Mouse (Mus musculus) intestine, embryonic 14.5 days (tissue): ENCODE data around the gene Cd27. TPM values are rescaled to one million over a fixed set of nuclear protein-coding genes. Genes with fewer than 3 reads are reported as not detected.
"Not testable (repeated sequence)": the region's sequence is repeated elsewhere in the genome, so short reads cannot be mapped to it uniquely, and the experiment has no call there.

ENCODE experiments used
- ATAC-seq: fragments of 200-750 bp; cut with Nextera tagmentation; replicated peaks from 2 replicates; pipeline ENCODE4 v1.8.0; 2017; ENCODE audit warnings: low read depth, moderate number of reproducible peaks, moderate TSS enrichment, moderate library complexity; ENCODE audit not compliant: low FRiP score, low TSS enrichment
- DNase-seq: peaks from one replicate; pipeline ENCODE4 v3.0.0-alpha.2; 2018; ENCODE audit warnings: low spot score
- H3K27ac ChIP-seq: fragments of 300-500 bp; sonication (generic); 2 replicates; pipeline ENCODE4 v1.5.1; 2014; ENCODE audit warnings: low read depth, mild to moderate bottlenecking, control low read depth
- H3K27me3 ChIP-seq: fragments of 300-500 bp; sonication (generic); replicated peaks from 2 replicates; pipeline ENCODE4 v1.6.1; 2014; ENCODE audit warnings: low read length, control low read depth; ENCODE audit not compliant: control insufficient read depth, insufficient read depth
- H3K36me3 ChIP-seq: fragments of 300-500 bp; sonication (generic); 2 replicates; pipeline ENCODE4 v1.6.1; 2014; ENCODE audit warnings: low read length, control low read depth; ENCODE audit not compliant: control insufficient read depth, insufficient read depth
- H3K4me1 ChIP-seq: fragments of 300-500 bp; sonication (generic); replicated peaks from 2 replicates; pipeline ENCODE4 v1.6.1; 2014; ENCODE audit warnings: low read length, control low read depth, mixed read lengths; ENCODE audit not compliant: control insufficient read depth, insufficient read depth
- H3K4me2 ChIP-seq: fragments of 300-500 bp; sonication (generic); 2 replicates; pipeline ENCODE4 v1.6.1; 2014; ENCODE audit warnings: low read length
- H3K4me3 ChIP-seq: fragments of 300-500 bp; sonication (generic); 2 replicates; pipeline ENCODE4 v1.5.1; 2014; ENCODE audit warnings: low read depth, low read length, control low read depth, mixed read lengths
- H3K9ac ChIP-seq: fragments of 300-500 bp; sonication (generic); 2 replicates; pipeline ENCODE4 v1.6.1; 2014; ENCODE audit warnings: mild to moderate bottlenecking, low read length
- H3K9me3 ChIP-seq: fragments of 300-500 bp; sonication (generic); 2 replicates; pipeline ENCODE4 v1.6.1; 2016; ENCODE audit warnings: low read length, control low read depth; ENCODE audit not compliant: control insufficient read depth
- WGBS: fragments of 180-500 bp; shearing (Covaris S2); extraction: QIAGEN DNeasy Blood & Tissue Kit; methylation state at CpG from one replicate; pipeline ENCODE4 v1.1.7; 2014; 5-methylcytosine and 5-hydroxymethylcytosine counted together
- polyA plus RNA-seq: library from polyadenylated mRNA; unstranded; fragments of >200 nt; fragmentation: Nextera tagmentation; extraction: Ambion mirVana; gene quantifications from 2 replicates; pipeline ENCODE4 v1.2.1, GENCODE M21; 2014

The Cd27 gene
- polyA plus RNA-seq = 1.4 and 2.1 TPM in 2 replicates

GRCm38 (mm10) chr6:125236782-125237181 is at the start of gene Cd27:
Gene Cd27 (minus strand): TSS chr6:125237010.
- 54% methylated on average over 6 of the region's 6 CpGs for WGBS
- no peak within 1 kb of the TSS for H3K4me2 ChIP-seq
- no peak for ATAC-seq

DNA sequence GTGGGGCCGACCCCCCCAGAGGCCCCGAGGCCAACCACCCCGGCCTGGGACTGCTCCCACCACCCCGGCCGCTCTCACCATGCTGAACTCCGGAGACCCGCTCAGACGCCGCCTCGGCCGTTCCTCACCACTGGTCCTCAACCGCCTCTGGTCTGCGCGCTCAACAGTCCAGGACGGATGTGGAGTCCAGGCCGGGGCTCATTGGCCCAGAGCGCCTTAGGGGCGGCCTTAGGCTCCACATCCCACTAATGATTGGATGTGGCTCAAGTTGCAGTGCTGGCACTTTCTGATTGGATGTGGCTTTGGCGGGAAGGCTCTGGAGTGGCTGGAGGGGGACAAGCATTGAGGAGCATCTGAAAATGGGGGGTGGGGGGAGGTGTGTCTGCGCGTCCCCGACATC is 49.1 kb upstream of the Cd27 start, which contains the start of gene Tuba3a:
Gene Tuba3a (minus strand): TSS at position 153 of the 400 bp plus-strand sequence.
- no peak; the same call in 1 of the 2 replicates for ATAC-seq
- Histone ChIP-seq H3K4me1 (no peaks in the 10 kb centered on the region), H3K27me3 (no peaks in the 10 kb centered on the region), H3K36me3 (no peaks in the 10 kb centered on the region), H3K9ac (no peak within 1 kb of the TSS), H3K27ac (no peak within 1 kb of the TSS), H3K4me3 (no peak within 1 kb of the TSS), H3K4me2 (no peak within 1 kb of the TSS), H3K9me3 (no peaks in the 10 kb centered on the region)
- no peak for DNase-seq
- 95% methylated on average over 22 of the region's 22 CpGs for WGBS

More at GRCm38 (mm10) chr6:125236782-125237181, at the start of gene Cd27:
- Histone ChIP-seq H3K27me3 (no peaks in the 10 kb centered on the region), H3K27ac (no peak within 1 kb of the TSS), H3K4me1 (peaks cover 6% of the 10 kb centered on the region; the same call in 1 of the 2 replicates), H3K9me3 (no peaks in the 10 kb centered on the region), H3K9ac (no peak within 1 kb of the TSS), H3K36me3 (no peaks in the 10 kb centered on the region), H3K4me3 (no peak within 1 kb of the TSS)
- DNase-seq = no peak

DNA sequence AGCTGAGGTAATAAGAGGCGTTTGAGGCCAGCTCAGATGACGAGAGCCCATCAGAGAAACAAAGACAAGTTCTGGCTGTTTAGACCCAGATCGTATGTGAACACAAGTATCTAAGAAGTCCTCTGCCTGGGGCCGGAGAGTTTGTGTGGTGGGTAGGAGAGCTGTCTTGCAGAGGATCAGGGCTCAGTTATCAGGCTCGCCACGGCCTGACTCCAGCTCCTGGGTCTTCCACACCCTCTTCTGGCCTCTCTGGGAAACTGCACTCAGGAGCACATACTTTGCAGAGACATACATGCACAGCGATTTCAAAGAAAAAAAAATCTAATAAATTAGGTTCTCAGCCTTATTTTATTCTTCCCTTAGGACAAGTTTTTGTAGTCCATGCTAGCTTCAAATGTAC is 47.9 kb upstream of the Cd27 start:
- Histone ChIP-seq H3K27ac (no peak overlapping the region), H3K27me3 (no peaks in the 10 kb centered on the region), H3K36me3 (no peaks in the 10 kb centered on the region), H3K9ac (no peak overlapping the region), H3K9me3 (no peaks in the 10 kb centered on the region), H3K4me3 (no peak overlapping the region), H3K4me2 (no peak overlapping the region), H3K4me1 (no peaks in the 10 kb centered on the region)
- no peak for DNase-seq
- no peak for ATAC-seq
- WGBS = 83% methylated on average over 7 of the region's 7 CpGs

- Histone ChIP-seq H3K4me3 (no peak overlapping the region), H3K9ac (no peak overlapping the region), H3K4me1 (no peaks in the 10 kb centered on the region), H3K36me3 (no peaks in the 10 kb centered on the region), H3K27me3 (no peaks in the 10 kb centered on the region), H3K9me3 (no peaks in the 10 kb centered on the region), H3K27ac (peak overlapping the region; percentile 7; the same call in 1 of the 2 replicates), H3K4me2 (no peak overlapping the region)
- DNase-seq (no peak), ATAC-seq (no peak)
- 35% methylated on average over 8 of the region's 8 CpGs for WGBS
These were observed 47.4 kb upstream of the Cd27 start for GRCm38 (mm10) chr6:125284250-125284649.

GRCm38 (mm10) chr6:125282721-125283120 is 45.9 kb upstream of the Cd27 start:
- H3K4me2 ChIP-seq, H3K4me3 ChIP-seq, H3K27me3 ChIP-seq, H3K9ac ChIP-seq, ATAC-seq, H3K36me3 ChIP-seq, DNase-seq, H3K9me3 ChIP-seq, H3K27ac ChIP-seq, H3K4me1 ChIP-seq: not testable (repeated sequence)
- 93% methylated on average over 13 of the region's 13 CpGs for WGBS

DNA sequence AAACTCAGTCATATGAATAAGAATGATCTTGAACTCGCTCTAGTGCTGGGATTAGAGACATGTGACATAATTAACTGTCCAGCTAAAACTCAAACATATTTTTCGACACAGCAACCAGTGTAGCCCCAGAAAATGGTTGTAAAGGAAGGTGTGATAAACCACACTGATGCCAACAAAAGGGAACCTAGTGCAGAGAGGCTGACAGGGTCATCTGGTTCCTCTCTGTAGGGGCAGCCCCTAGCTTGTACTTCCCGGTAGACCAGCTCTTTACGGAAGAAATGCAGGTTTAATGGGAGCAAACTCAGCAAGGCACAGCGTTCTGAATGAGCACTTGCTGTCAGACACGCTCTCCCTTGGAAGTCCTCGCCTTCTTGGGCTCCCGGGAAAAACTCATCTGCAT is 42.9 kb upstream of the Cd27 start:
- H3K9me3 ChIP-seq = no peaks in the 10 kb centered on the region
- DNase-seq = no peak
- H3K27me3 ChIP-seq = no peaks in the 10 kb centered on the region
- H3K4me2 ChIP-seq = no peak overlapping the region
- no peak overlapping the region for H3K4me3 ChIP-seq
- H3K9ac ChIP-seq = no peak overlapping the region
- H3K4me1 ChIP-seq = no peaks in the 10 kb centered on the region
- WGBS = 60% methylated on average over 8 of the region's 8 CpGs
- H3K27ac ChIP-seq = no peak overlapping the region
- no peaks in the 10 kb centered on the region for H3K36me3 ChIP-seq
- no peak for ATAC-seq

DNA sequence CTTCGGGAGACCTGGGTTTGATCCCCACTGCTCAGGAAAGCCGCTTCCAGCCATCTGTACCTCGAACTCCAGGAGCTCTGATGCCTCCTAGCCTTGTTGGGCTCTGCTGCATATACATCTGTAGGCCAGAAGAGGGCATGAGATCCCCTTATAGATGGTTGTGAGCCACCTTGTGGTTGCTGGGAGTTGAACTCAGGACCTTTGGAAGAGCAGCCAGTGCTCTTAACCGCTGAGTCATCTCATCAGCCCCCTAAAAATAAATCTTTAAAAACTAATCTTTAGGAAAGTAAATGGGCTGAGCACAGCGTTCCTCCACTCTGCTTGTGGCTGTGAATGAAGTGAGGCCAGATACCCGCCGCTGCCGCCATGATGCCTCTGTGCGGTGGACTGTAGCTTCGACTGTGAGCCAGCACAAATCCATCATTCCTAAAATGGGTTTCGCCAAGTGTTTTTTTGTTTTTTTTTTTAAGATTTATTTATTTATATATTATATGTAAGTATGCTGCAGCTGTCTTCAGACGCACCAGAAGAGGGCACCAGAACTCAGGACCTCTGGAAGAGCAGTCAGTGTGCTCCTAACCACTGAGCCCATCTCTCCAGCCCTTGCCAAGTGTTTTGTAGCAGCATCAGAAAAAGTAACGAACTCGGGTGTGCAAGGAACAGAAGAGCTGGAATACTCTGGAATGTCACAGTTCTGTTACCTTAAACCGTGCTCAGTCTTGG is 38.2 kb upstream of the Cd27 start:
- no peak overlapping the region for H3K4me2 ChIP-seq
- no peaks in the 10 kb centered on the region for H3K9me3 ChIP-seq
- DNase-seq (peak; percentile 66), ATAC-seq (no peak)
- WGBS = 55% methylated on average over 15 of the region's 15 CpGs
- H3K9ac ChIP-seq = no peak overlapping the region
- no peak overlapping the region for H3K4me3 ChIP-seq
- H3K4me1 ChIP-seq = peaks cover 4% of the 10 kb centered on the region
- no peaks in the 10 kb centered on the region for H3K27me3 ChIP-seq
- no peaks in the 10 kb centered on the region for H3K36me3 ChIP-seq
- no peak overlapping the region for H3K27ac ChIP-seq

- Histone ChIP-seq H3K36me3 (no peaks in the 10 kb centered on the region), H3K4me2 (no peak overlapping the region)
- 77% methylated on average over 10 of the region's 10 CpGs for WGBS
These were observed 35.5 kb upstream of the Cd27 start for GRCm38 (mm10) chr6:125272228-125272785.

More at GRCm38 (mm10) chr6:125272228-125272785, 35.5 kb upstream of the Cd27 start:
- H3K27ac ChIP-seq = no peak overlapping the region
- DNase-seq (no peak), ATAC-seq (no peak)
- H3K4me1 ChIP-seq = peaks cover 4% of the 10 kb centered on the region
- no peaks in the 10 kb centered on the region for H3K9me3 ChIP-seq
- no peak overlapping the region for H3K9ac ChIP-seq
- H3K27me3 ChIP-seq = no peaks in the 10 kb centered on the region
- H3K4me3 ChIP-seq = no peak overlapping the region
